Mouse (Mus musculus) gastrocnemius, postnatal 36 days (tissue): Measurements from ENCODE around the gene Nomo1. TPM values are rescaled to one million over a fixed set of nuclear protein-coding genes. Genes with fewer than 3 reads are reported as not detected.

Experiments used
- DNase-seq, 2 experiments: peaks; one replicate each; pipeline ENCODE4 v3.0.0; 2022
- intact Hi-C: fragments of 180-260 bp; cut with DNase I; formaldehyde crosslinking; loops from one replicate; pipeline ENCODE4 v1.15.1; 2025
- total RNA-seq, 2 experiments: library from RNA; stranded (reverse); gene quantifications; 2 replicates each; pipeline ENCODE4 v1.2.3; 2021

Gene Nomo1
- total RNA-seq, 2 experiments from 2014 or later = 54.5 to 66.7 TPM

DNA sequence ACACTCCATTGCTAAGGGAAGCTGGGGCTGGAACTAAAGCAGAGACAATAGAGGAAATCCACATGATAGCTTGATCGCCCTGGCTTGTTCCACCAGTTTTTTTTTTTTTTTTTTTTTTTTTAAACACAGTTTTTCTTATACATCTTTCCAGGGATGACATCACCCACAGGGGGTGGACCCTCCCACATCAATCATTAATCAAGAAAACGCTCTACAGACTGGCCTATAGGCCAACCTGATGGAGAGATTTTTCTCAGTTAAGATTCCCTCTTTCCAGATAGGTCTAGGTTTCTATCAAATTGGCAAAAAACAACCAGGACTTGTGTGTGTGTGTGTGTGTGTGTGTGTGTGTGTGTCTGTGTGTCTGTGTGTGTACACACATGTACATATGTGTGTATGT lies 6.4 kb downstream of the Nomo1 start:
- DNase-seq = no peak
- intact Hi-C loops = no loop called here

DNA sequence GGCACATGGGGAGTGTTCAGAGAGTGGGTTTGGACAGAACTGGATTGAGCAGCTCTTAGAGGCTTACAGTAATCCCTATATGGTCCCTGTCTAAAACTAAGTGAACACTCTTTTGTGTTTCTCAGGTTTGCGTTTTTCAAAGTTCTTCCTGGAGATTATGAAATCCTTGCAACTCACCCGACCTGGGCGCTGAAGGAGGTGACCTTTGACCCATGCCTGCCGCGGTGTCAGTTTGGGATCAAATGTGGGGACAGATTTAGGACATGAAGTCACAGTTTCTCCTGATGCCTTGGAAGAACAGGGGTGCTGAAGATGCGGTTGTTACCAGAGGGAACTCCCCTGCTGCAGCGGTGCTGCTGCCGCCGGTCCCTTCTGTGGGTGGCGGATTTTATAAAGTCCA lies 10.6 kb downstream of the Nomo1 start:
- no peak for DNase-seq

DNA sequence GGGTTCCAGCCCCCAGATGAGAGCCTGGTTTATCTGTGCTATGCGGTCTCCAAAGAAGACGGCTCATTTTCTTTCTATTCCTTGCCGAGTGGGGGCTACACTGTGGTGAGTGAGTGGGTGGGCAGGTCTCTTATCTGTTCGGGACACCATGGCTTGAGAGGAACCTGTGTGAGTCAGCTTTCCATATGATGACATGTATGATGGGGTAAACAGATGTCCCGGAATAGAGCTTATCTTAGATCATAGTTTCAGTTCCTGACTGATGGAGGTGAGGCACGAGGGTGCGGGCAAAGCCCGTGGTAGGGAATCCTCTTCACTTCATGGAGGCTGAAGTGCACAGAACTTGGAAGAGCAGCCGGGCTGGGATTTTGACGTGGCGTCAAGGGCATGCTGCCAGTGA lies 12.4 kb downstream of the Nomo1 start:
- no peak for DNase-seq

More for the DNA sequence above, 10.6 kb downstream of the Nomo1 start:
- intact Hi-C loops = no loop called here

DNA sequence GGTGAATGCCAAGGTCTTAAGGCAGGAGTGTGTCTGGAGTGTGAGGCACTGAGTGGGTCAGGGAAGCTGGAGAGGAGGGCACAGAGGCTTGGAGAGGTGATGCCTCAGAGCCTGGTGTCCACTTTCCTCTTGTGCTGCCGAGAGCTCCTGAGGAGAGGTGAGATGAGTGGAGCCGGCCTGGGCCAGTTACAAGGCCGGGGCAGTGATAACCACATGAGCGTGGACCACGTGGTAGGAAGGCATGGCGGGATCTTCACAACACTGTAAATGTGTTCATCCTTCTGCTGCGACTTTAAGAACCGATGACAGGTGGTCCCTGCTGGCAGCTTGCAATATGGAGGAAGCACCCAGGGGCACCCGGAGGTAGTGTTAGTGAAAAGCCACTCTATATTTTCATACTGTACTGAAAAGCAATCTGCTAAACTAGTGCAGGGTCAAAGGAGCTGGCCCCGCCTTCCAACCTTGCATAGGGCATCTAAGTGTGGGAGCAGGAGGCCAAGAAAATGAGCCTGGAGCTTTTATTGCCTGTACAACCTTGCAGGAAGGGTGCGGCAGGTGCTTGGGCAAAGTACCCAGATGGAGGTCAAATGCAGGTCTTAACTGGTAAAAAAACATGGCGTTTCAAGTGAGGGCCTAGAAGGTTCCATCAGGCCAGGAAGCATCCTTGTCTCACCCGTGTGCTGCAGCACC lies 14.5 kb downstream of the Nomo1 start:
- DNase-seq = no peak
- intact Hi-C loops = no loop called here

More for the DNA sequence above, 12.4 kb downstream of the Nomo1 start:
- intact Hi-C loops = no loop called here

DNA sequence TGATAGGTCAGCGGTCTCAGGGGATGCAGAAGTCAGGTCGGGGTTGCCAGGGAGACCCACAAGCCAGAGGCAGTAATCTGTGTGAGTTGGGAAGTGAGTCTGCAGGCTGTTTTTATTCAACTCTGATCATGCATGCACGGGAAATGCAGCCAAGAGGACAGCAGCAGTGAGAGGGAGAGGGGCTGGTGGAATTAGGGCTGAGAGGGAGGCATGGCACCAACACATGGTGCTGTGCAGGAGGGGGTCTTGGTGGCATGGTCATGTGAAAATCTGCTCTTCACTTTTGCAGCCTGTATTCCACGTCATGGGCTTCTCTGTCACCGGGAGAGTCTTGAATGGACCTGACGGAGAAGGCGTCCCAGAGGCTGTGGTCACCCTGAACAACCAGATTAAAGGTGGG lies 16.5 kb downstream of the Nomo1 start:
- DNase-seq = no peak
- intact Hi-C loops = no loop called here

DNA sequence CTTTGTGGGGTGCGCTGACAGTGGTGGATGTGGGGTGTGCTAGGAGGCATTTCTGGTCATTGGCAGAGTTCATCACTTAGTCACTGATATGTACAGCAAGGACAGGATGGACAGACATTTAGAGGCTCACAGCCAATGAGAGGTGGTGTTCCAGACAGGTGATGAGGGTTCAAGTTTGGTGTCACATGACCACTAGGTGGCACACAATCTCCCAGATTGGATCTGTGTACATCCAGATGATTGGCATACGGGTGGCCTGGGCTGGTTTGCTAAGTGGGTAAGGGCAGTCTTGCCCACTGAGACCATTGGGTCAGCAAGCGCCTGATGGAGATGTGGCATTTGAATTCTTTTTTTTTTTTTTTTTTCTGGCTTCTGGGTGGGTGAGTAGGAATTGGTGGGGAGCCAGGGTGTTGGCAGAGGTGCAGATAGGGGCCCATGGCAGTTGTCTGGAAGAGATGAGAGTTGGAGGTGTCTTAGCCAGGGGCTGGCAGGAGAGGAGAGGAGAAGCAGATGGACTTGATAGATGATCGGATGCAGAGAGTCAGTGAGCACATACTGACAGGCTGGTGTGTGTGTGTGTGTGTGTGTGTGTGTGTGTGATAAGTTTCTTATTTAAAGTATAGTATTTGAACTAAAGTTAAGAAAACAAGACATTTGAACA lies 18.8 kb downstream of the Nomo1 start:
- no peak for DNase-seq
- intact Hi-C loops = no loop called here

DNA sequence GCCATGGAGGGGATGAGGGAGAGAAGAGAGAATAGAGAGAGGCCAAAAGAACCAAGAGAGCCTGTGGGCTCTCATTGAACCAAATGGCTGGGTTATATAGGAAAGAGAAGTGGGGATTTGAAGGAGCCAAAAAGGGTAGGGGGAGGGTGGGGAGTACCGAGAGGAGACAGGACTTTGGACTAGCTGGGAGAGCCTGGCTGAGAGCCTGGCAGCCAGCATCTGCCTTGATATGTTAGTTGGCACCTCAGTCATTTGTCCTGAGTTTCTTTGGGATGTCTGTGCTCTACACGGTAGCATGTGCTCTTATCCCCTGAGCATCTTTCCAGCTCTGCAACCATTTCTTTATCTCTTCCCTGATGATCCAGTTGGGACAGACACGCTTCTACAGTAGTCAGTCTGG lies 20.1 kb downstream of the Nomo1 start:
- no peak for DNase-seq
- intact Hi-C loops = no loop called here

DNA sequence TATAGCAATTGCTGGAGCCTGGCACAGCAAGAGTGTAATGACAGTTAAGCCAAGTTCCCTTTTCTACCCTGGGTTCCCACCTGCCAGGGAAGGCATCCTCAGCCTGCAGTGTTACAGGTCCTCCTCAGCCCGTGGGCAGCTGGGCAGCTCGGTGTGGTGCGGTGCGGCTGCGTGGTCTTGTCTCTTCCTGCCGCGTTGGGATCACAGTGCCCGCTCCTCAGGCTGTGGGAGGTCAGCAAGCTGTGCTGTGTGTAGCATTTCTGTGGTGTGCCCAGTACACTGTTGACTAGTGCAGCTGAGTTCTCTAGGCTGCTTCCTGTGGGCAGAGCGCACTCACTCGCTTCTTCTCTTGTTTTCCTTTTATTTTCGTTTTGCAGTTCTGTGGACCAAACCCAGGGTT lies 25.4 kb downstream of the Nomo1 start:
- intact Hi-C loops = no loop called here
- no peak for DNase-seq

DNA sequence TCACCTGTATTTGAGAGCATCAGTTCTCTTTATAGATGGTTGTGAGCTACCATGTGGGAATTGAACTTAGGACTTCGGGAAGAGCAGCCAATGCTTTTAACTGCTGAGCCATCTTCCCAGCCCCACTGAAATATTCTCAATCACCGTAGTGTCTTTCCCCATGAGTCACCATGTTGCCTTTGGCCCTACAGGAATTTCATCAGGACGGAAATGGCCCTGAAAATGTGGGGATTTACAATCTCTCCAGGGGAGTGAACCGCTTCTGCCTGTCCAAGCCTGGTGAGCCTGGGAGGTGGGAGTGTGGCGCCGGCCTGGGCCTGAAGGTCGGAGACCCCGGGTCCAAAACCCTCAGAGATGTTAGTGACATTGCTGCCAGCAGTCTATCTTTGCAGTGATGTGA lies 27.2 kb downstream of the Nomo1 start:
- intact Hi-C loops = no loop called here
- no peak for DNase-seq

DNA sequence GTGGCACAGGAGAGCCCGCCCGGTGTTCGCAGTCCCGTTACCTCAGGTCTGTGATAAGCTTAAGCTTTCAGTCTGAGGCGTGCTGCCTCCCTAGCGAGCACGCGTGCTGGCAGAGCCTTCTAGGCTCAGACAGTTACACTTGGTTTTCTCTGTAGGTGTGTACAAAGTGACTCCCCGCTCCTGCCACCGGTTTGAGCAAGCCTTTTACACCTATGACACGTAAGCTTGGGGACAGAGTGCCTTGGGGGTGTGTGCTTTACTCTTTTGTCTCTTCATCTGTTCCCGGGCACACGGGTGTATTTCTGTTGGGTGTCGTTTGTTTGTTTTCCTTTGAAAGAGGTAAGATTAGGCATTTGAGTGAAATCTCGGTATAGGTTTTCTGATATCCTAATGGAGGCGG lies 28.1 kb downstream of the Nomo1 start:
- intact Hi-C loops = no loop called here
- DNase-seq = no peak

DNA sequence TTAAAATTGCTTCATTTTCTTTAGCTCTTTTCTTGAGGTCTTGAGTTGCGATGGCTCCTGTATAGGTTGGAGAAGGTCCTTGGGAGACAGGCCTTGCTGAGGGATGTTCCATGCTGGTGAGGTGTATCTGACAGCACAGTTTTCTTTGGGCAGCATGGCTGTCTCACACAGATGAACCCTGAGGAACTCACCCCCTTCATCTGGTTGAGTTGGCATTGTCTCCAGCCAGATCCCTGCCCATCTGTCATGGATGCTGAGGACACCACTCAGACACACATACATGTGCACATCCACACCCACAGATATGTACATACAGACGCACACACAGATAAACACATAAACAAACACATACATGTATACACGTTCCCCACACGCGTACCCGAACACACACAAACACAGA lies 29.8 kb downstream of the Nomo1 start:
- intact Hi-C loops = no loop called here

DNA sequence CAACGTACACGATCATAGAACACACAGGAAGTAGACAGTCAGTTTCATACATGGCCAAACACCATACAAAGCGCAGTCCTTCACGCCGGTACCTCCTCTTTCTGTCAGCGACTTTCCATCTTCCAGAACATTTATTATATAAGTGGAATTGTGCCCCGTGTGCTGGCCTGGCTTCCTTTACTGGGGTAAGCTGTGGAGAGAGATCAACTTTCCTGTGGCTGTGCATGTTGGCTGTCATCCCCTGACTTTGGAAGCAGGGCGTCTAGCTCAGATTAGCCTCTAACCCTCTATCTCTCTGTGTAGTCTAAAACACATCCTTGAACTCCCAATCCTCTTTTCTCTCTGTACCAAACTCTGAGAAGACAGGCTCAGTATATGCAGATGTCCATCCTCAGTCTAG lies 35.3 kb downstream of the Nomo1 start:
- intact Hi-C loops = no loop called here
- DNase-seq = peak in 1 of 2 experiments; percentile 15

More for the DNA sequence above, 29.8 kb downstream of the Nomo1 start:
- no peak for DNase-seq

DNA sequence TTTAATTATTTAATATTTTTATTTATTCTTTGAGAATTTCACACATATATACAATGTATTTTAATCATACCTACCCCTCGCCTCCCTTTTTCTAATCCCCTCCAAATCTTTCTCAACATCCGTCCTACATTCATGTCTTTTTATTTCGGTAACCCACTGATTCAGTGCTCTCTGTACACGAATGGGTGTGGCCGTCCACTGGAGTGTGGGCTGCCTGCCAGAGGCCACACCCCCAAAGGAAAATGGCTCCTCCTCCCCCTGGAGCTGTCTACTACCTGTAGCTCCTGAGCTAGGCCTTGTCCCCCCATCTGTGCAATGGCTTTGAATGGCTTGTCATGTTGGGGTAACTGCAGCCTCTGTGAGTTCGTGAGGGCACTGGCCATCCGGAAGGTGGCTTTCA lies 43.3 kb downstream of the Nomo1 start:
- intact Hi-C loops = no loop called here
- no peak for DNase-seq

DNA sequence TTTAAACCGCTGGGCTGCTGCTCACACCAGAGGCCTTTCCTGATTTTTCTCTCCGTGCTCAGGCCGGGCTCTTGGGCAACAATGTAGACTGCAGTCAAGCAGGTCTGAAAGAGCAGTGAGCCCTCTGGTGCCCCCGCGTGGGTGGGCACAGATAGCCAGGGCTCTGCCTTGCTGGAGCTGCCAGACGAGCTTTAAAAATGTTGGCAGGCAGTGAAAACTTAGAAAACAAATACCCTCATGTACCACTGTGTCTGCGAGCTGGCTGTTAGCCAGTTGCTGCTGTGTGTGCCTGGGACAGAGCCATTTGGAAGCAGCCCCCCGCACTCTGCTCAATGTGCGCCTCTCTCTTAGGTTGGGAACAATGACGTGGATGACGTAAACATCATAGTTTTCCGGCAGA lies 44.2 kb downstream of the Nomo1 start:
- no peak for DNase-seq
- intact Hi-C loops = no loop called here

DNA sequence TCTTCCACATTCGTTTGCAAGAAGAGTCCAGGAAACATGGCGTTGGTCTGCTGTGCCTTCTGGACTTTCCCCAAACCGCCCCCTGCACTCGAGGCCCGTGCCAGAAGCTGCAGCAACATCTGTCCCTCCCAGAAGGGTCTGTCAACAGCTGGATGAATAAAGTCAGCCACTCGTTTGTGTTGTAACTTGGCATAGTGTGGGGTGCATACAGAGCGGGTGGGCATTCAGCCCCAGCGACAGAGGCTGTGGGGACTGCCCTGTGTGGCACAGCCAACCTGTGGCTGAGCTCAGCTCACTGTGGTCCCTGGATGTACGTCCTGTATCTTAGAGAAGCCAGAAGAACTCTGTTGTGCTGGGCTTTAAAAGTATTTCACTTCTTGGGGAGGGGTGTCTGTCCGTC lies 50.5 kb downstream of the Nomo1 start:
- no peak for DNase-seq
- intact Hi-C loops = loop anchor here (10.0 kb wide), 1 partner anchor 511 kb away; no protein-coding TSS in a partner anchor

DNA sequence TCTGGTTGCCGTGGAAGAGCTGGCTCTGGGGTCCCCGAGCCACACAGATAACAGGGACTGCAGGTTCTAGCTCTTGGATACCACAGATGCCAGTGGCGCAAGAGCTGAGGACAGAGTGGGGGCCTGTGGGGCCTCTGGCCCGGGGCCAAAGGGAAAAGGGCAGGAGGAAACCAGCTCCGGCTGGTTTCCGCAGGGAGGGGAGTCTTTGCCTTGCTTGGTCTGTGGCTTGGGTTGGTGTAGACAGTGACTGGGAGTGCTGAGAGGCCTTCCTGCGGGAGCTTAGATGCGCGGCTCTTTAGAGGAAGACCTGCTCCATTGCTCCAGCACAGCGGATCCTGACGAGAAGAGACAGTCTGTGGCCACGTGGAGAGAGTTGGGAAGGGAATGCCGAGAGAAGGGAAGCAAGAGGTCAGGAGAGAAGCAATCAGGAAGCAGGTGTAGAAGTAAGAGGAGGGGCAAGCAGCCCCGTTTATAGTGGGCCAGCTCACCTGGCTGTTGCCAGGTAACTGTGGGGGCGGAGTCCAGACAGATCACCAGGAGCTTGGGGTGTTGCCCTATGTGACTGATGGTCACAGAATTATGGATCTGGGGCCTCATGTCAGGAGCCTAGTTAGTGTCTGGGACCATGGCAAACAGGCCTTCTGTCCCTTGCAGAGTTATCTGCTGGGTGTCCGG lies 51.5 kb downstream of the Nomo1 start:
- intact Hi-C loops = loop anchor here (10.0 kb wide), 1 partner anchor 510 kb away; no protein-coding TSS in a partner anchor
- DNase-seq = no peak

DNA sequence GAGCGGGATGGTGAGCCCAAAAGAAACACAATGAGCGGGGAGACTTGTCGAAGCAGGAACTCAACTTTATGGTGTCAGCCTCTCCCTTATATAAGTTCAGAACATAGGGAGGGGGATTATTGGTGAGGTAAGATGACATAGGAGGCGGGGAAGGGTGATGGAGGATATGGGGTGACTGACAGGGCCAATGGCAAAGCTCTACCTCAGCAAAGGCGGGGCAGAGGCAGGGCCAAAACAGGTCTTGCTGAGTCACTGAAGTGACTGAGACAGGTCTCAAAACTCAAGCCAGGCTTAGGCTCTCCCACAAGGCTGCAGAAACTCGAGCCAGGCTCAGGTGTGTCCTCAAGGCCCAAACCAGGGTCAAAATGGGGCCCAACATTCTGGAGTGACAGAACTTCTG lies 52.9 kb downstream of the Nomo1 start:
- DNase-seq = no peak
- intact Hi-C loops = loop anchor here (10.0 kb wide), 1 partner anchor 508 kb away; no protein-coding TSS in a partner anchor

DNA sequence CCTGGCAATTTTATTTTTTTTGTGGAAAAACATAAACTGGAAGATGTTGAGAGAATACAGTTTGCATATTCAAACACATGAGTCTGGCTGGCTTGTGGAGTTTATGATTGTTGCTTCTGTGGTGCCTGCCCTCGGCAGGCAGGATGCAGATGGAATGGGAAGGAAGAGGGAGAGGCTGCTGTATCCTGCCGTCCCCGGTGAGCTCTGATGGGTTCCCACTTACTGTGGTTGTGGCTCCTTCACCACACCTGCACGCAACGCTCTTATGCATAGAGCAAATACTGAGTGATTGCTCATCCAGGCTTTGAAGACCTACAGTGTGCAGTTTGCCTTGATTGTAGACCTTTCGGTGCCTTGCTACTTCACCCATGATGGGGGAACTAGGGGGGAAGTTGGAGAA lies 54.7 kb downstream of the Nomo1 start:
- intact Hi-C loops = loop anchor here (10.0 kb wide), 1 partner anchor 507 kb away; no protein-coding TSS in a partner anchor
- DNase-seq = no peak

DNA sequence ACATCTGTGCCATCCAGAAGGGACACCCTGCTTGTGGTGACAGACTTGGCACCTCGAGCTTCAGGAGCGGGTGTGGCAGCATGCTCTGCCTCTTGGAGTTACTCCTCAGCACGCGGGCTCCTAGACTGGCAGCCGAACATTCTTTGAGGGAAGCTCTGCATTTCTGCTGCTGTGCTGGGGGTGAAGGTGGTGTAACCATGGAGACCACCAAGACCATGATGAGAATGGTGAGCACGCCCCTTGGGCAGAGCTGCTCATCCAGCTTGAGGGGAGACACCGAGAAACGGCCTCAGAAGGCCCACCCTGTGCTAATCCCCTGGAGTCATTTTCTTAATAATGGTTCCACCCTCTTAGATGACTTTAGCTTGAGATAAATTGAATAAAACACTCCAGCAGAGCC lies 59.3 kb downstream of the Nomo1 start:
- intact Hi-C loops = no loop called here
- no peak for DNase-seq

DNA sequence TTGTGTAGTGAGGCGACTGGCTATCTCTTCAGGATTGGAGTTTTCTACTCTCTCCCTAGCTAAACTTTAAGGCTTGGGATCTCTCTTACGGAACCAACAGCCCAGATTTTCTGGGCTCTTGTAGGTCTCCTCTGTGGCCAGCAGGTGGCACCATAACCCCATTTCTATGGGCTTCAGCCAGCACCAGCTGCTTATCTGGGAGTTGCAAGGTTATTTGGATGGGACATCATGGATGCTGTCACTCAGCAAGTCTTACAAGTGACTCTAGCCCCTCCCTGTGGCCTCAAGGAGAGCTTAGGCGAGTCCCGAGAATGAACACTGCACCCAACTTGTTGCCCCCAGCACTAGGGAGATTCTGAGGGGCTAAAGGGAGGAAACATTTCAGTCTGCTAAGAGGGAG lies 62.6 kb downstream of the Nomo1 start:
- intact Hi-C loops = no loop called here
- DNase-seq = peak; percentile 53 to 60

DNA sequence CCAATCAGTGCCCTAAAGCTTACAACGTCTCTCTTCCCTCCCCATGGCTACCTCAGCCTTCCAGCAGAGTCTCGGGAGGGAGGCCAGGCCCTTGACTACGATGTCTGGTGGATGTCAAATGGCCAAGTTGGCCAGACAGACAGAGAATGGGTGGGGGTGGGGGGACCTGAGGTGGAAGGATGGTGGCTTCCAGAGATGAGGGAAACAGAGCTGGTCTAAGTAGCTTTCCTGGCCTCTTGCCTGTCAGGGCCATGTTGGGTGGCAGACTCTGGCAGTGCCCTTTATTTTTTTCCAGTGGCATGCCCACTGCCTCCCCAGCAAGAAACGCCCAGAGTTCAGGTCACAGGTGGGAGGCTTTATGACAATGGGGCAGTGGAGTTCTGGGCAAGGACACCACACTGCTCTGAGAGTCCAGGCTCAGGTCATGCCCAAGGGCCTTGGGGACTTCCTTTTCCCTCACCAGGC lies 63.9 kb downstream of the Nomo1 start:
- intact Hi-C loops = no loop called here
- peak in 1 of 2 experiments; percentile 34 for DNase-seq
